Mouse (Mus musculus) megakaryocyte-erythroid progenitor cell, adult 5-6 weeks (primary cell): ENCODE data around the gene Klhl42. TPM values are rescaled to one million over a fixed set of nuclear protein-coding genes. Genes with fewer than 3 reads are reported as not detected.

Experiments
- ATAC-seq: replicated peaks from 2 replicates; pipeline ENCODE4 v1.8.0; 2016; ENCODE audit warnings: mild to moderate bottlenecking, inconsistent platforms; ENCODE audit not compliant: severe bottlenecking, poor library complexity, low FRiP score, low TSS enrichment
- total RNA-seq, 2 experiments: library from RNA; stranded (forward) in 1 of 2; stranded (reverse) in 1 of 2; fragments of 200-1000, 215-1000 nt in 1 of 2; fragments of >200 nt in 1 of 2; fragmentation: Nextera tagmentation in 1 of 2; gene quantifications; 2 replicates each; pipeline ENCODE4 v1.2.3; 2014 to 2017

Gene Klhl42
- 11.2 and 12.9 TPM in 2 replicates for total RNA-seq (2014; fragmentation: Nextera tagmentation)
- 7.3 and 9.1 TPM in 2 replicates for total RNA-seq (2017)

GRCm38 (mm10) chr6:147091136-147092120 is at the start of gene Klhl42:
Gene Klhl42 (plus strand): TSS chr6:147091379.
- peak; percentile 77 for ATAC-seq

GRCm38 (mm10) chr6:147042291-147043290 is 48.6 kb upstream of the Klhl42 start, which contains the start of gene Mrps35:
Gene Mrps35 (plus strand): TSS chr6:147042764.
- ATAC-seq = peak; percentile 98

GRCm38 (mm10) chr6:147043633-147044032 is 47.5 kb upstream of the Klhl42 start:
- no peak for ATAC-seq

- ATAC-seq = no peak
Observed at GRCm38 (mm10) chr6:147049239-147049805, 41.9 kb upstream of the Klhl42 start.

GRCm38 (mm10) chr6:147051666-147052065 is 39.5 kb upstream of the Klhl42 start:
- ATAC-seq = no peak

GRCm38 (mm10) chr6:147052440-147052839 is 38.7 kb upstream of the Klhl42 start:
- ATAC-seq = no peak

GRCm38 (mm10) chr6:147053785-147054646 is 37.2 kb upstream of the Klhl42 start:
- no peak for ATAC-seq

GRCm38 (mm10) chr6:147055374-147055977 is 35.7 kb upstream of the Klhl42 start:
- ATAC-seq = no peak

- ATAC-seq = no peak
Observed at GRCm38 (mm10) chr6:147059326-147059725, 31.9 kb upstream of the Klhl42 start.

- no peak for ATAC-seq
Observed at GRCm38 (mm10) chr6:147061630-147062029, 29.5 kb upstream of the Klhl42 start.

GRCm38 (mm10) chr6:147062034-147062433 is 29.1 kb upstream of the Klhl42 start:
- ATAC-seq = no peak

- no peak for ATAC-seq
Observed at GRCm38 (mm10) chr6:147062694-147063093, 28.5 kb upstream of the Klhl42 start.

- ATAC-seq = no peak
Observed at GRCm38 (mm10) chr6:147064226-147064943, 26.8 kb upstream of the Klhl42 start.

- ATAC-seq = no peak
Observed at GRCm38 (mm10) chr6:147064944-147065261, 26.3 kb upstream of the Klhl42 start.

- peak; percentile 75 for ATAC-seq
Observed at GRCm38 (mm10) chr6:147075808-147076387, 15.3 kb upstream of the Klhl42 start.

- ATAC-seq = no peak
Observed at GRCm38 (mm10) chr6:147076878-147077277, 14.3 kb upstream of the Klhl42 start.

GRCm38 (mm10) chr6:147079919-147080318 is 11.3 kb upstream of the Klhl42 start:
- ATAC-seq = no peak
